Mouse (Mus musculus) myocyte (in vitro differentiated cells): ENCODE results near the gene Asb11.

Source experiments
- CEBPB ChIP-seq: IDR thresholded peaks from 2 replicates; pipeline ENCODE4 v1.6.1; 2011; ENCODE audit warnings: mild to moderate bottlenecking, moderate library complexity; ENCODE audit not compliant: poor library complexity, insufficient read depth, severe bottlenecking
- E2F4 ChIP-seq: IDR thresholded peaks from one replicate; pipeline ENCODE4 v1.6.1; 2011; ENCODE audit warnings: mild to moderate bottlenecking, control low read depth, moderate library complexity; ENCODE audit not compliant: insufficient read depth
- MAX ChIP-seq: IDR thresholded peaks from one replicate; pipeline ENCODE4 v1.6.1; 2011; ENCODE audit warnings: low read depth, mild to moderate bottlenecking, control low read depth
- MYOD1 ChIP-seq, 3 experiments: IDR thresholded peaks; one replicate each; pipeline ENCODE4 v1.6.1; 2011; ENCODE audit warnings: control low read depth in 2 of 3, low read depth in 2 of 3, mild to moderate bottlenecking in 2 of 3, moderate library complexity in 1 of 3; ENCODE audit not compliant: insufficient read length in 2 of 3, control insufficient read depth in 1 of 3
- MYOG ChIP-seq, 3 experiments: IDR thresholded peaks; one replicate each; pipeline ENCODE4 v1.6.1; 2011; ENCODE audit warnings: control low read depth in 2 of 3, low read depth in 2 of 3, mild to moderate bottlenecking in 2 of 3; ENCODE audit not compliant: insufficient read length in 2 of 3, control insufficient read depth in 1 of 3, insufficient read depth in 1 of 3
- POLR2A ChIP-seq: IDR thresholded peaks from one replicate; pipeline ENCODE4 v1.6.1; 2011; ENCODE audit warnings: low read depth, mild to moderate bottlenecking, control low read depth, moderate library complexity; ENCODE audit not compliant: insufficient read length
- REST ChIP-seq: IDR thresholded peaks from one replicate; pipeline ENCODE4 v1.6.1; 2011; ENCODE audit warnings: mild to moderate bottlenecking, control low read depth, moderate library complexity; ENCODE audit not compliant: insufficient read depth, insufficient read length
- TCF3 ChIP-seq: IDR thresholded peaks from one replicate; pipeline ENCODE4 v1.6.1; 2011; ENCODE audit warnings: low read depth, control low read depth; ENCODE audit not compliant: insufficient read length
- USF1 ChIP-seq: IDR thresholded peaks from one replicate; pipeline ENCODE4 v1.6.1; 2011; ENCODE audit warnings: low read depth, mild to moderate bottlenecking, control low read depth, moderate library complexity

- TF ChIP-seq MYOD1 (IDR thresholded peaks at IDR 0.05; ENCODE audit: control insufficient read depth in 1 of 3, insufficient read length in 2 of 3, low read depth in 2 of 3) (no peak), MYOG (IDR thresholded peaks at IDR 0.05; ENCODE audit: control insufficient read depth in 1 of 3, insufficient read depth in 1 of 3, insufficient read length in 2 of 3, low read depth in 2 of 3) (no peak), TCF3 (no peak), POLR2A (no peak), MAX (no peak), E2F4 (no peak), REST (no peak), CEBPB (no peak), USF1 (no peak)
Measured at GRCm38 (mm10) chrX:164405080-164405649, 31.6 kb upstream of the Asb11 start.
